Mouse (Mus musculus) adrenal gland, adult 18-20 months (tissue): ENCODE results near the gene Dusp18. TPM values are rescaled to one million over a fixed set of nuclear protein-coding genes. Genes with fewer than 3 reads are reported as not detected.

ENCODE experiments used
- DNase-seq, 2 experiments: peaks; one replicate each; pipeline ENCODE4 v3.0.0; 2021 to 2022; ENCODE audit warnings: low spot score in 2 of 2
- total RNA-seq, 2 experiments: library from RNA; stranded (reverse); gene quantifications; 1 replicate in 1 of 2; 2 replicates in 1 of 2; pipeline ENCODE4 v1.2.3; 2021

The Dusp18 gene
- total RNA-seq, 2 experiments from 2014 or later = 3.5 to 5.2 TPM

GRCm38 (mm10) chr11:3922731-3923130, 27.7 kb downstream of the Dusp18 start:
- DNase-seq = no peak

- DNase-seq = no peak
Observed at GRCm38 (mm10) chr11:3925916-3926315, 30.9 kb downstream of the Dusp18 start.

- peak in 1 of 2 experiments; percentile 20 for DNase-seq
Observed at GRCm38 (mm10) chr11:3930019-3930418, 35.0 kb downstream of the Dusp18 start.

- no peak for DNase-seq
Observed at GRCm38 (mm10) chr11:3930931-3931330, 35.9 kb downstream of the Dusp18 start.

GRCm38 (mm10) chr11:3931511-3932211, 36.6 kb downstream of the Dusp18 start, which contains the start of gene Tcn2:
Tcn2 (minus strand) TSS chr11:3932159.
- DNase-seq = peak; percentile 80 to 81

- DNase-seq = no peak
Observed at GRCm38 (mm10) chr11:3933756-3934285, 38.8 kb downstream of the Dusp18 start.

- DNase-seq = no peak
Observed at GRCm38 (mm10) chr11:3935135-3935534, 40.1 kb downstream of the Dusp18 start.

GRCm38 (mm10) chr11:3936318-3936717, 41.3 kb downstream of the Dusp18 start:
- no peak for DNase-seq

- no peak for DNase-seq
Observed at GRCm38 (mm10) chr11:3937321-3937874, 42.4 kb downstream of the Dusp18 start.

- DNase-seq = no peak
Observed at GRCm38 (mm10) chr11:3941371-3941770, 46.3 kb downstream of the Dusp18 start.

- DNase-seq = no peak
Observed at GRCm38 (mm10) chr11:3946386-3946785, 51.3 kb downstream of the Dusp18 start.

Other genes with a start within 250 kb of the Dusp18 start
- gene Morc2a, start 246.0 kb upstream of the Dusp18 start, total RNA-seq = 10 to 100 TPM; 31.5 to 39.8 TPM
- 1 to 10 TPM; 2.9 to 6.6 TPM for gene Osbp2, start 31.3 kb upstream of the Dusp18 start, total RNA-seq
- under 1 TPM; 0.53 to 0.74 TPM for gene 4921536K21Rik, start 142 bp upstream of the Dusp18 start, total RNA-seq
- 1 to 10 TPM; 4.2 to 8.5 TPM for gene Slc35e4, start 19.4 kb downstream of the Dusp18 start, total RNA-seq
- 100 to 1,000 TPM; 113 to 133 TPM for gene Tcn2, start 36.9 kb downstream of the Dusp18 start, total RNA-seq
- gene Pes1, start 68.7 kb downstream of the Dusp18 start, total RNA-seq = 10 to 100 TPM; 52.4 to 55.6 TPM
- gene 4930556J24Rik, start 81.5 kb downstream of the Dusp18 start, total RNA-seq = not detected
- gene Gal3st1, start 88.4 kb downstream of the Dusp18 start, total RNA-seq = not detected
- gene Sec14l4, start 136.2 kb downstream of the Dusp18 start, total RNA-seq = 1 to 10 TPM; 5.6 to 6.5 TPM
- gene Sec14l3, start 169.6 kb downstream of the Dusp18 start, total RNA-seq = not detected
- 10 to 100 TPM; 23.5 to 30.9 TPM for gene Mtfp1, start 200.2 kb downstream of the Dusp18 start, total RNA-seq
- gene Sec14l2, start 228.2 kb downstream of the Dusp18 start, total RNA-seq = 1 to 10 TPM; 1.5 to 1.7 TPM
- gene Rnf215, start 240.0 kb downstream of the Dusp18 start, total RNA-seq = 10 to 100 TPM; 22.7 to 23.7 TPM